Mouse (Mus musculus): ENCODE measurements around the gene Ggta1.

The Ggta1 gene

GRCm38 (mm10) chr2:35434576-35435123 is 28.4 kb downstream of the Ggta1 start:
- DNase-seq (ENCODE audit: low spot score), result no peak

- DNase-seq (ENCODE audit: low spot score), result no peak
Observed at GRCm38 (mm10) chr2:35433428-35433827, 29.6 kb downstream of the Ggta1 start.

- DNase-seq (ENCODE audit: low spot score), result no peak
Observed at GRCm38 (mm10) chr2:35432472-35432871, 30.6 kb downstream of the Ggta1 start.

GRCm38 (mm10) chr2:35432011-35432410 is 31.0 kb downstream of the Ggta1 start:
- DNase-seq (ENCODE audit: low spot score), result no peak

- DNase-seq (ENCODE audit: low spot score), result no peak
Observed at GRCm38 (mm10) chr2:35430806-35431205, 32.2 kb downstream of the Ggta1 start.

- no peak for DNase-seq (ENCODE audit: low spot score)
Observed at GRCm38 (mm10) chr2:35428615-35429300, 34.3 kb downstream of the Ggta1 start.

- DNase-seq (ENCODE audit: low spot score), result no peak
Observed at GRCm38 (mm10) chr2:35427559-35427958, 35.5 kb downstream of the Ggta1 start.

GRCm38 (mm10) chr2:35423711-35424339 is 39.2 kb downstream of the Ggta1 start:
- DNase-seq (ENCODE audit: low spot score), result no peak

- DNase-seq (ENCODE audit: low spot score), result no peak
Observed at GRCm38 (mm10) chr2:35422384-35422783, 40.6 kb downstream of the Ggta1 start.

GRCm38 (mm10) chr2:35420681-35421080 is 42.4 kb downstream of the Ggta1 start:
- DNase-seq (ENCODE audit: low spot score), result no peak

- DNase-seq (ENCODE audit: low spot score), result no peak
Observed at GRCm38 (mm10) chr2:35419671-35420070, 43.4 kb downstream of the Ggta1 start.

- no peak for DNase-seq (ENCODE audit: low spot score)
Observed at GRCm38 (mm10) chr2:35419243-35419642, 43.8 kb downstream of the Ggta1 start.

- no peak for DNase-seq (ENCODE audit: low spot score)
Observed at GRCm38 (mm10) chr2:35417231-35417630, 45.8 kb downstream of the Ggta1 start.

GRCm38 (mm10) chr2:35416473-35416872 is 46.6 kb downstream of the Ggta1 start:
- DNase-seq (ENCODE audit: low spot score), result no peak

- no peak for DNase-seq (ENCODE audit: low spot score)
Observed at GRCm38 (mm10) chr2:35412810-35413209, 50.2 kb downstream of the Ggta1 start.

GRCm38 (mm10) chr2:35412246-35412645 is 50.8 kb downstream of the Ggta1 start:
- DNase-seq (ENCODE audit: low spot score), result no peak

- no peak for DNase-seq (ENCODE audit: low spot score)
Observed at GRCm38 (mm10) chr2:35411640-35412190, 51.3 kb downstream of the Ggta1 start.

- DNase-seq (ENCODE audit: low spot score), result no peak
Observed at GRCm38 (mm10) chr2:35409466-35409865, 53.6 kb downstream of the Ggta1 start.

GRCm38 (mm10) chr2:35408409-35409110 is 54.5 kb downstream of the Ggta1 start:
- DNase-seq (ENCODE audit: low spot score), result no peak

GRCm38 (mm10) chr2:35407878-35408277 is 55.2 kb downstream of the Ggta1 start:
- DNase-seq (ENCODE audit: low spot score), result no peak

- no peak for DNase-seq (ENCODE audit: low spot score)
Observed at GRCm38 (mm10) chr2:35407266-35407665, 55.8 kb downstream of the Ggta1 start.

- no peak for DNase-seq (ENCODE audit: low spot score)
Observed at GRCm38 (mm10) chr2:35406611-35407010, 56.4 kb downstream of the Ggta1 start.

- DNase-seq (ENCODE audit: low spot score), result no peak
Observed at GRCm38 (mm10) chr2:35402391-35402790, 60.6 kb downstream of the Ggta1 start.
